Comparison of ENCODE assay signal across 8 mouse cellular contexts in genomic region chr9:113931375-113932099, GRCm38 (mm10). TPM values are rescaled to one million over a fixed set of nuclear protein-coding genes. Genes with fewer than 3 reads are reported as not detected.
DNase-seq lines count a peak whose midpoint lies in the region; ATAC-seq and TF ChIP-seq lines count a peak whose summit lies in the region.

No protein-coding gene starts in this region.

- no peak for TF ChIP-seq EP300 in liver, postnatal 0 days (IDR thresholded peaks at IDR 0.05; ENCODE audit: low read depth)

- ATAC-seq in megakaryocyte, adult 5-6 weeks (ENCODE audit: poor library complexity, severe bottlenecking): no peak
- ATAC-seq in intestine, postnatal 0 days: peak; percentile 12
- peak; percentile 0 for ATAC-seq in liver, postnatal 0 days

- no peak for TF ChIP-seq CTCF in cortical plate, adult 2 months (IDR thresholded peaks at IDR 0.05; ENCODE audit: extremely low read depth, insufficient read depth, low read length)
- no peak for TF ChIP-seq CTCF in intestine, postnatal 0 days (IDR thresholded peaks at IDR 0.05; ENCODE audit: low read depth)
- no peak for TF ChIP-seq CTCF in liver, postnatal 0 days (IDR thresholded peaks at IDR 0.05; ENCODE audit: low read depth)

- peaks cover 13% of the 10 kb centered on the region for H3K36me3 ChIP-seq in megakaryocyte, embryonic 14.5 days (replicated peaks; ENCODE audit: low read length)
- no peaks in the 10 kb centered on the region for H3K36me3 ChIP-seq in intestine, postnatal 0 days (ENCODE audit: control insufficient read depth, insufficient read depth)
- H3K36me3 ChIP-seq in liver, postnatal 0 days (replicated peaks; ENCODE audit: insufficient read depth, low read length): no peaks in the 10 kb centered on the region

- H3K4me1 ChIP-seq in megakaryocyte, embryonic 14.5 days: peaks cover 70% of the 10 kb centered on the region
- H3K4me1 ChIP-seq in cortical plate, adult 2 months (ENCODE audit: control insufficient read depth, insufficient read depth, low read length): peaks cover 7% of the 10 kb centered on the region; the same call in 1 of the 2 replicates
- H3K4me1 ChIP-seq in intestine, postnatal 0 days (replicated peaks; ENCODE audit: control insufficient read depth, insufficient read depth, low read length): peaks cover 6% of the 10 kb centered on the region
- H3K4me1 ChIP-seq in liver, postnatal 0 days (ENCODE audit: insufficient read depth): peaks cover 29% of the 10 kb centered on the region

- DNase-seq in heart, adult 11 months: peak; percentile 94
- DNase-seq in liver, postnatal 0 days: peak; percentile 56
- peak; percentile 2 for DNase-seq in ovary, adult 18-20 months (ENCODE audit: low spot score)
- peak; percentile 54 for DNase-seq in thymus, postnatal 14 days

- H3K27me3 ChIP-seq in megakaryocyte, embryonic 14.5 days (replicated peaks): no peaks in the 10 kb centered on the region
- H3K27me3 ChIP-seq in intestine, postnatal 0 days (replicated peaks; ENCODE audit: control insufficient read depth, insufficient read depth, low read length): no peaks in the 10 kb centered on the region
- H3K27me3 ChIP-seq in liver, postnatal 0 days (ENCODE audit: insufficient read depth, low read length): no peaks in the 10 kb centered on the region

- H3K27ac ChIP-seq in cortical plate, adult 2 months (ENCODE audit: insufficient read depth, low read length): peak overlapping the region; percentile 79
- H3K27ac ChIP-seq in intestine, postnatal 0 days (ENCODE audit: low read depth, low read length): peak overlapping the region; percentile 91
- H3K27ac ChIP-seq in liver, postnatal 0 days (ENCODE audit: low read depth): peak overlapping the region; percentile 96

- no peak for TF ChIP-seq POLR2A in cortical plate, adult 2 months (IDR thresholded peaks at IDR 0.05; ENCODE audit: extremely low read depth, insufficient read depth, low read length)

- peak overlapping the region; percentile 96 for H3K4me3 ChIP-seq in megakaryocyte, embryonic 14.5 days (replicated peaks)
- H3K4me3 ChIP-seq in cortical plate, adult 2 months (ENCODE audit: insufficient read depth, low read length): peak overlapping the region; percentile 52
- peak overlapping the region; percentile 88 for H3K4me3 ChIP-seq in intestine, postnatal 0 days (ENCODE audit: low read depth, low read length)
- peak overlapping the region; percentile 96 for H3K4me3 ChIP-seq in liver, postnatal 0 days (ENCODE audit: low read depth, low read length)

- WGBS in intestine, postnatal 0 days: under 1% methylated on average over 68 of the region's 91 CpGs
- WGBS in liver, postnatal 0 days (ENCODE audit: insufficient replicate concordance): under 1% methylated on average over 48 of the region's 91 CpGs

- H3K4me2 ChIP-seq in intestine, postnatal 0 days (replicated peaks; ENCODE audit: low read depth): peak overlapping the region; percentile 93
- H3K4me2 ChIP-seq in liver, postnatal 0 days (ENCODE audit: low read depth, low read length): peak overlapping the region; percentile 78

- peak overlapping the region; percentile 94 for H3K9ac ChIP-seq in intestine, postnatal 0 days (ENCODE audit: low read depth, low read length)
- peak overlapping the region; percentile 98 for H3K9ac ChIP-seq in liver, postnatal 0 days (replicated peaks)

- no peaks in the 10 kb centered on the region for H3K9me3 ChIP-seq in megakaryocyte, embryonic 14.5 days
- H3K9me3 ChIP-seq in intestine, postnatal 0 days (ENCODE audit: control insufficient read depth): no peaks in the 10 kb centered on the region
- H3K9me3 ChIP-seq in liver, postnatal 0 days (ENCODE audit: low read length): no peaks in the 10 kb centered on the region

RNA-seq across cellular contexts. Expression of gene Ubp1, which starts 0.8 kb away (rescaled TPM):
- 10.6 and 19.9 TPM in 2 replicates for polyA plus RNA-seq in megakaryocyte, embryonic 14.5 days (2012; ENCODE audit: insufficient read depth, low replicate concordance)
- 59.3 and 63.4 TPM in 2 replicates for total RNA-seq in megakaryocyte, adult 5-6 weeks (2015)
- total RNA-seq in megakaryocyte, adult 5-6 weeks (2017): 65.0 and 70.5 TPM in 2 replicates
- polyA plus RNA-seq in cortical plate, adult 2 months (2012; rRNA removed): 123 and 145 TPM in 2 replicates
- polyA plus RNA-seq in intestine, postnatal 0 days (2015; fragmentation: Nextera tagmentation; extraction: Ambion mirVana): 14.7 and 15.6 TPM in 2 replicates
- polyA plus RNA-seq in liver, postnatal 0 days (2015; fragmentation: Nextera tagmentation; extraction: Ambion mirVana): 22.6 and 22.8 TPM in 2 replicates

Comparison
In these comparisons a context has a peak if more than half of its experiments do, and no peak if none do; other contexts are left out.
1. DNase-seq: peak in every context shown above with its lines; median percentile 94 in heart, adult 11 months; 56 in liver, postnatal 0 days; 54 in thymus, postnatal 14 days; 2 in ovary, adult 18-20 months.